Mouse (Mus musculus) skeletal muscle tissue, adult 2 months (tissue): Measurements from ENCODE around the gene Gm3317.
"Not testable (repeated sequence)": the region's sequence is repeated elsewhere in the genome, so short reads cannot be mapped to it uniquely, and the experiment has no call there.

Experiments
- DNase-seq: peaks from one replicate; pipeline ENCODE4 v3.0.0-alpha.2; 2012; ENCODE audit warnings: low read depth, low spot score

Gm3317 gene

GRCm38 (mm10) chr14:5164235-5164634 is at the start of gene Gm3317:
Gm3317 (plus strand) TSS chr14:5164535.
- DNase-seq: not testable (repeated sequence)

GRCm38 (mm10) chr14:5131219-5131618 is 33.1 kb upstream of the Gm3317 start, which contains the start of gene Gm8279:
Gm8279 (plus strand) TSS chr14:5131519.
- not testable (repeated sequence) for DNase-seq

GRCm38 (mm10) chr14:5185493-5185892 is 21.2 kb downstream of the Gm3317 start, which contains the start of gene Gm8271:
Gm8271 (plus strand) TSS chr14:5185793.
- DNase-seq: not testable (repeated sequence)
